8 mouse cellular contexts compared by ENCODE assay signal in genomic region chr6:53067989-53068874, GRCm38 (mm10). TPM values are rescaled to one million over a fixed set of nuclear protein-coding genes. Genes with fewer than 3 reads are reported as not detected.
DNase-seq lines count a peak whose midpoint lies in the region; ATAC-seq and TF ChIP-seq lines count a peak whose summit lies in the region.

Gene Jazf1, minus strand, starts transcription at chr6:53068631.

- DNase-seq in CD4-positive, CD25-positive, alpha-beta regulatory T cell, adult 2 months (ENCODE audit: low read depth, low spot score), result peak; percentile 78
- peak; percentile 80 for DNase-seq in brain, adult 2 months (ENCODE audit: low read depth, low spot score)
- peak; percentile 47 for DNase-seq in heart, postnatal 0 days (ENCODE audit: low spot score)
- DNase-seq in kidney, postnatal 25 days, result peak; percentile 42 to 66
- peak; percentile 74 for DNase-seq in testis, postnatal 14 days (ENCODE audit: low spot score)

- peak within 1 kb of the TSS; percentile 78 for H3K27ac ChIP-seq in forebrain, embryonic 12.5 days
- H3K27ac ChIP-seq in heart, postnatal 0 days (ENCODE audit: low read depth), result peak within 1 kb of the TSS; percentile 81
- H3K27ac ChIP-seq in liver, embryonic 16.5 days (ENCODE audit: low read length), result peak within 1 kb of the TSS; percentile 37
- peak within 1 kb of the TSS; percentile 57; the same call in 1 of the 2 replicates for H3K27ac ChIP-seq in neural tube, embryonic 12.5 days

- TF ChIP-seq CTCF in heart, postnatal 0 days (IDR thresholded peaks at IDR 0.05; ENCODE audit: low read depth), result no peak

- H3K4me3 ChIP-seq in forebrain, embryonic 12.5 days (replicated peaks), result peak within 1 kb of the TSS; percentile 80
- peak within 1 kb of the TSS; percentile 93 for H3K4me3 ChIP-seq in heart, postnatal 0 days (ENCODE audit: low read depth, low read length)
- peak within 1 kb of the TSS; percentile 67 for H3K4me3 ChIP-seq in liver, embryonic 16.5 days (ENCODE audit: low read depth, low read length)
- peak within 1 kb of the TSS; percentile 77 for H3K4me3 ChIP-seq in neural tube, embryonic 12.5 days

- H3K9me3 ChIP-seq in forebrain, embryonic 12.5 days, result no peaks in the 10 kb centered on the region
- no peaks in the 10 kb centered on the region for H3K9me3 ChIP-seq in heart, postnatal 0 days (replicated peaks; ENCODE audit: control insufficient read depth, low read length)
- H3K9me3 ChIP-seq in liver, embryonic 16.5 days (replicated peaks; ENCODE audit: control insufficient read depth, low read length), result no peaks in the 10 kb centered on the region
- no peaks in the 10 kb centered on the region for H3K9me3 ChIP-seq in neural tube, embryonic 12.5 days

- peaks cover 11% of the 10 kb centered on the region for H3K4me1 ChIP-seq in forebrain, embryonic 12.5 days
- H3K4me1 ChIP-seq in heart, postnatal 0 days (ENCODE audit: control insufficient read depth, insufficient read depth), result peaks cover 26% of the 10 kb centered on the region
- H3K4me1 ChIP-seq in liver, embryonic 16.5 days (ENCODE audit: control insufficient read depth, low read depth, low read length), result no peaks in the 10 kb centered on the region
- no peaks in the 10 kb centered on the region for H3K4me1 ChIP-seq in neural tube, embryonic 12.5 days

- peak; percentile 85 for ATAC-seq in forebrain, embryonic 12.5 days (ENCODE audit: low FRiP score)
- peak; percentile 76 for ATAC-seq in heart, postnatal 0 days (ENCODE audit: insufficient read depth, low read depth)
- ATAC-seq in liver, embryonic 16.5 days (ENCODE audit: low read depth), result peak; percentile 79
- peak; percentile 87 for ATAC-seq in neural tube, embryonic 12.5 days (ENCODE audit: low FRiP score, low read depth)

- WGBS in forebrain, embryonic 12.5 days, result under 1% methylated on average over 51 of the region's 133 CpGs
- WGBS in heart, postnatal 0 days, result 2% methylated on average over 39 of the region's 133 CpGs
- WGBS in liver, embryonic 16.5 days (ENCODE audit: insufficient replicate concordance), result 1% methylated on average over 48 of the region's 133 CpGs
- WGBS in neural tube, embryonic 12.5 days, result under 1% methylated on average over 79 of the region's 133 CpGs

- peaks cover 42% of the 10 kb centered on the region; the same call in 1 of the 2 replicates for H3K27me3 ChIP-seq in forebrain, embryonic 12.5 days
- no peaks in the 10 kb centered on the region for H3K27me3 ChIP-seq in heart, postnatal 0 days (ENCODE audit: control insufficient read depth, insufficient read depth, low read length)
- H3K27me3 ChIP-seq in liver, embryonic 16.5 days (ENCODE audit: control insufficient read depth, insufficient read depth, low read depth, low read length), result peaks cover 30% of the 10 kb centered on the region
- peaks cover 22% of the 10 kb centered on the region for H3K27me3 ChIP-seq in neural tube, embryonic 12.5 days (replicated peaks)

- H3K9ac ChIP-seq in forebrain, embryonic 12.5 days, result peak within 1 kb of the TSS; percentile 83
- peak within 1 kb of the TSS; percentile 91 for H3K9ac ChIP-seq in heart, postnatal 0 days (replicated peaks; ENCODE audit: low read depth, low read length)
- peak within 1 kb of the TSS; percentile 52 for H3K9ac ChIP-seq in liver, embryonic 16.5 days (ENCODE audit: low read depth, low read length)
- peak within 1 kb of the TSS; percentile 81 for H3K9ac ChIP-seq in neural tube, embryonic 12.5 days

- no peaks in the 10 kb centered on the region for H3K36me3 ChIP-seq in forebrain, embryonic 12.5 days (replicated peaks)
- H3K36me3 ChIP-seq in heart, postnatal 0 days (replicated peaks; ENCODE audit: control insufficient read depth, insufficient read depth, low read length), result no peaks in the 10 kb centered on the region
- no peaks in the 10 kb centered on the region for H3K36me3 ChIP-seq in liver, embryonic 16.5 days (ENCODE audit: control insufficient read depth, insufficient read depth)
- H3K36me3 ChIP-seq in neural tube, embryonic 12.5 days, result no peaks in the 10 kb centered on the region

- no peak for TF ChIP-seq EP300 in heart, postnatal 0 days (IDR thresholded peaks at IDR 0.05; ENCODE audit: low read depth)

- peak within 1 kb of the TSS; percentile 81 for H3K4me2 ChIP-seq in forebrain, embryonic 12.5 days
- H3K4me2 ChIP-seq in heart, postnatal 0 days (ENCODE audit: low read depth, low read length), result peak within 1 kb of the TSS; percentile 66
- peak within 1 kb of the TSS; percentile 71 for H3K4me2 ChIP-seq in liver, embryonic 16.5 days (ENCODE audit: low read depth, low read length)
- H3K4me2 ChIP-seq in neural tube, embryonic 12.5 days (replicated peaks), result peak within 1 kb of the TSS; percentile 89

RNA-seq across cellular contexts. Expression of gene Jazf1, which starts in this region (rescaled TPM):
- polyA plus RNA-seq in forebrain, embryonic 12.5 days (2016; fragmentation: Nextera tagmentation; extraction: Ambion mirVana), result 10.0 and 10.2 TPM in 2 replicates
- total RNA-seq in heart, postnatal 0 days (2014; rRNA removed; ENCODE audit: low replicate concordance), result 6.0 and 8.3 TPM in 2 replicates
- polyA plus RNA-seq in heart, postnatal 0 days (2015; fragmentation: Nextera tagmentation; extraction: Ambion mirVana), result 9.5 and 10.0 TPM in 2 replicates
- polyA plus RNA-seq in liver, embryonic 16.5 days (2015; fragmentation: Nextera tagmentation; extraction: Ambion mirVana), result 2.5 and 3.0 TPM in 2 replicates
- polyA plus RNA-seq in neural tube, embryonic 12.5 days (2016; fragmentation: Nextera tagmentation; extraction: Ambion mirVana), result 14.1 and 15.7 TPM in 2 replicates

Comparison
In these comparisons a context has a peak if more than half of its experiments do, and no peak if none do; other contexts are left out.
1. Peak in every context shown above with its lines: DNase-seq, ATAC-seq, H3K4me3 ChIP-seq and H3K27ac ChIP-seq.